Mouse (Mus musculus): ENCODE results near the gene Eif2s2.

DNA sequence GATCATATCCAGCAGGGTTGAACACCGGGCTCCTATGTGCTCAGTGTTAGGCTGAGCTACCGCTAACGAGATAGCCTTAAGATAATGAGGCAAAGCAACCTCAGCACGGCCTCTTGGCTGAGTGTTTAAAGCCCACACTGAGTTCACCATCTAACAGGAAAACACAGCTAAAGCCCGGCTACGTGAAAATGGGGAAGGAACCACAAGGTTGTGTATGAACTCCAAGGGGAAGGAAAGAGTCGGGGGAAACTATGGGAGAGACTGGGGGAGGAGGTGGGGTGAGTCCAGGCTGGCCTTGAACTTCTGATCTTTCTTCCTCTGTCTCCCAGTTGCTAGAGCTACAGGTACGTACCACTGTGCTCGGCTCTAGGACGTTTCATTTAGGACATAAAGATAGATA is 49.2 kb upstream of the Eif2s2 start:
- TF ChIP-seq ZMIZ1 (IDR thresholded peaks at IDR 0.05; ENCODE audit: low read depth, low read length), result no peak
- no peak for TF ChIP-seq CTCF (conservative IDR thresholded peaks at IDR 0.05 in 1 of 2, IDR thresholded peaks at IDR 0.05 in 1 of 2; ENCODE audit: low read depth in 2 of 2, low read length in 2 of 2)
- TF ChIP-seq TCF12 (IDR thresholded peaks at IDR 0.05; ENCODE audit: low read depth, low read length), result no peak
- TF ChIP-seq POLR2A (IDR thresholded peaks at IDR 0.05; ENCODE audit: low read depth, low read length), result no peak
- TF ChIP-seq JUND (conservative IDR thresholded peaks at IDR 0.05; ENCODE audit: low read depth, low read length), result no peak
- no peak for TF ChIP-seq ZNF384 (IDR thresholded peaks at IDR 0.05; ENCODE audit: low read depth, low read length)
- TF ChIP-seq ELF1 (IDR thresholded peaks at IDR 0.05; ENCODE audit: low read depth, low read length), result no peak
- no peak for TF ChIP-seq USF1 (IDR thresholded peaks at IDR 0.05; ENCODE audit: low read depth, low read length)
- TF ChIP-seq GABPA (IDR thresholded peaks at IDR 0.05; ENCODE audit: insufficient replicate concordance, low read depth, low read length), result no peak
